Mouse (Mus musculus) ES-E14 (cell line): ENCODE data around the gene Lrrc1. TPM values are rescaled to one million over a fixed set of nuclear protein-coding genes. Genes with fewer than 3 reads are reported as not detected.

Experiments
- DNase-seq: peaks from one replicate; pipeline ENCODE4 v3.0.0-alpha.2; 2013; ENCODE audit warnings: low read depth, low spot score
- H3K27ac ChIP-seq: 2 replicates; pipeline ENCODE4 v1.5.1; 2012; ENCODE audit warnings: low read depth, mild to moderate bottlenecking, low read length, moderate library complexity, mixed read lengths; ENCODE audit not compliant: poor library complexity, insufficient read depth, severe bottlenecking
- H3K36me3 ChIP-seq: 2 replicates; pipeline ENCODE4 v1.6.1; 2012; ENCODE audit warnings: mild to moderate bottlenecking, low read length, moderate library complexity, mixed read lengths; ENCODE audit not compliant: control insufficient read depth, poor library complexity, insufficient read depth, severe bottlenecking
- H3K4me1 ChIP-seq, 2 experiments: fragments of 150-350 bp in 1 of 2; sonication (generic) in 1 of 2; 2 replicates each; pipeline ENCODE4 v1.6.1; 2012; ENCODE audit warnings: low read length in 2 of 2, mild to moderate bottlenecking in 1 of 2, mixed read lengths in 1 of 2; ENCODE audit not compliant: control insufficient read depth in 2 of 2, insufficient read depth in 2 of 2, poor library complexity in 1 of 2
- H3K4me3 ChIP-seq, 2 experiments: fragments of 150-350 bp in 1 of 2; sonication (generic) in 1 of 2; 2 replicates each; pipeline ENCODE4 v1.5.1; 2012; ENCODE audit warnings: low read length in 2 of 2, low read depth in 1 of 2, mild to moderate bottlenecking in 1 of 2, mixed read lengths in 1 of 2; ENCODE audit not compliant: insufficient read depth in 1 of 2, poor library complexity in 1 of 2, severe bottlenecking in 1 of 2
- H3K9ac ChIP-seq: 2 replicates; pipeline ENCODE4 v1.6.1; 2012; ENCODE audit warnings: low read depth, mild to moderate bottlenecking, low read length, mixed read lengths; ENCODE audit not compliant: poor library complexity, insufficient read depth, severe bottlenecking
- H3K9me3 ChIP-seq: fragments of 150-350 bp; sonication (generic); 2 replicates; pipeline ENCODE4 v1.6.1; 2012; ENCODE audit warnings: low read depth, mild to moderate bottlenecking, low read length; ENCODE audit not compliant: control insufficient read depth, insufficient read depth
- CHD2 ChIP-seq: IDR thresholded peaks from 2 replicates; pipeline ENCODE4 v1.6.1; 2014; ENCODE audit warnings: mild to moderate bottlenecking, low read depth, low read length, inconsistent platforms
- HCFC1 ChIP-seq: IDR thresholded peaks from 2 replicates; pipeline ENCODE4 v1.6.1; 2012; ENCODE audit warnings: low read length, inconsistent platforms, borderline replicate concordance; ENCODE audit not compliant: insufficient read depth
- MAFK ChIP-seq: IDR thresholded peaks from 2 replicates; pipeline ENCODE4 v1.6.1; 2014; ENCODE audit warnings: mild to moderate bottlenecking, low read depth, low read length, inconsistent platforms; ENCODE audit not compliant: insufficient read depth
- ZC3H11A ChIP-seq: IDR thresholded peaks from 2 replicates; pipeline ENCODE4 v1.6.1; 2012; ENCODE audit warnings: low read depth, mild to moderate bottlenecking, inconsistent platforms, low read length, borderline replicate concordance
- ZNF384 ChIP-seq: IDR thresholded peaks from 2 replicates; pipeline ENCODE4 v1.6.1; 2012; ENCODE audit warnings: low read depth, low read length, inconsistent platforms
- in situ Hi-C, 2 experiments: fragments of 600-800 bp; cut with MboI; formaldehyde crosslinking; loops; one replicate each; pipeline ENCODE4 v1.15.1; 2025; ENCODE audit warnings: low sequenced_read_pairs in 2 of 2, inconsistent platforms in 1 of 2; ENCODE audit not compliant: unreplicated experiment in 2 of 2
- total RNA-seq: library from RNA; depleted of rRNA; stranded (reverse); fragments of 300-350 nt; gene quantifications from 2 replicates; pipeline ENCODE4 v1.2.3, GENCODE M21; 2012

The Lrrc1 gene
- total RNA-seq, 1 experiment: 7.7 TPM

DNA sequence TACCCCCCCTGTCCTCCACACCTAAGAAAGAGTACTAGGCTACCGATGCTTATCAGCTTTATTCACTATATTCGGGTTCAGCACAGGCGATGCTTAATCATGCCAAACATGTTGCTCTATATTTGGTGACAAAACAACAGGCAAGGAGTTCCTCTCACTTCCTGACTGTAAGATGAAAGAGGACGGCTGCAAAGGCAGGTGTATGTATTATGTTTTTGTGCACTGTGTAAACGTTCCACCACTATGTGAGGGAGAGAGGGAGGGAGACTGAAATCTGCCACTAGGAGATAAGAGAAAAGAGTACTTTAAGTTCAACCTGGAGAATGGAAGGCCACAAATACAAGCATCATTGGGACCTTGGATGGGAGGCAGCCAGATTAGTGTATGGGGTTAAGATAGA is 77.7 kb downstream of the Lrrc1 start:
- Histone ChIP-seq H3K27ac (no peak overlapping the region), H3K4me3 (no peak overlapping the region), H3K4me1 (peaks cover 0 to 7% of the 10 kb centered on the region in 2 experiments; a peak in 2 of 4 replicates), H3K9ac (no peak overlapping the region), H3K9me3 (no peaks in the 10 kb centered on the region), H3K36me3 (peaks cover 8% of the 10 kb centered on the region; the same call in 1 of the 2 replicates)
- DNase-seq: no peak
- in situ Hi-C loops: no loop called here
- no peak for TF ChIP-seq MAFK
- no peak for TF ChIP-seq ZC3H11A
- no peak for TF ChIP-seq CHD2
- TF ChIP-seq ZNF384: no peak

DNA sequence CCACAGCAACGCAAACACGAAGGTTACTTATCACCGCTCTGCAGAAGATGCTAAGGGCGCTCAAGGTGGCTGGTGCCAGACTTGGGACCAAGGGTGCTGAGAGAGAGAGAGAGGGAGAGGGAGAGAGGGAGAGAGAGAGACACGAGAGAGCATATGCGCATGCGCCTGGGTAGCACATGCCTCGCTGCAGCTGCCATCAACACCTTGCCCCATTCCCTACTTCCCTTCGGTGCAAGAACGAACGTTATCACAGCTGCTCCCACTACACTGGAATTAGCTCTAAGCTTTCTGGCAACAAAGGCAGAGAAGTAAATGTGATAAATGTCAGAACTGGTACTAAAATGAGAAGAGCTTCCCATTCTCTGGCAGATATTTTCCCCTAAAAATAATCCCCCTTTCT is 79.3 kb downstream of the Lrrc1 start:
- no peaks in the 10 kb centered on the region for H3K9me3 ChIP-seq
- H3K9ac ChIP-seq: no peak overlapping the region
- DNase-seq: no peak
- no peak overlapping the region for H3K4me3 ChIP-seq
- H3K27ac ChIP-seq: no peak overlapping the region
- H3K4me1 ChIP-seq: peaks cover 0 to 6% of the 10 kb centered on the region in 2 experiments; a peak in 2 of 4 replicates
- peaks cover 8% of the 10 kb centered on the region; the same call in 1 of the 2 replicates for H3K36me3 ChIP-seq
- in situ Hi-C loops: no loop called here
- no peak for TF ChIP-seq MAFK
- TF ChIP-seq ZC3H11A: no peak
- no peak for TF ChIP-seq CHD2
- no peak for TF ChIP-seq ZNF384
- TF ChIP-seq HCFC1: no peak

DNA sequence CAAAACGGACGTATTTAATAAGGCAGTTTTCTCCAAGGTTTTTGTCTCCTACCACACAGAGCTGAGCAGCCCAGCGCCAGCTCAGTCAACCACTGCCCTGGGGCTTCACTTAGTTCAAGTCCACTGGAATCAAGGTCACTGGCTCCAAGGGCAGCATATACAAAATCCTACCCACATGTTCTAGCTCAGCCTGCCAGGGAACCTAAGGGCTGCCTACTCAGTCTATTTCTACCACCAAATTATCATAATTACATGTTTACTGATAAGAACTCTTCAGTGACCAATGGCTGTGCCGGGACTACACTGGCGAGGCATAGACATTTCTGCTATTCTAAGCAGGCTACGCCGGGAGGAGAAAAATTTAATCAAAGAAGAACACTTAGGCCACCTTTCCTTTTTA is 80.8 kb downstream of the Lrrc1 start:
- Histone ChIP-seq H3K36me3 (peaks cover 8% of the 10 kb centered on the region; the same call in 1 of the 2 replicates), H3K4me3 (no peak overlapping the region), H3K4me1 (peaks cover 0 to 3% of the 10 kb centered on the region in 2 experiments; a peak in 2 of 4 replicates), H3K9me3 (no peaks in the 10 kb centered on the region), H3K27ac (no peak overlapping the region), H3K9ac (no peak overlapping the region)
- in situ Hi-C loops: no loop called here
- no peak for DNase-seq
- no peak for TF ChIP-seq HCFC1
- TF ChIP-seq ZC3H11A: no peak

GRCm38 (mm10) chr9:77463195-77463594 is 81.5 kb downstream of the Lrrc1 start:
- TF ChIP-seq ZNF384 (no peak), ZC3H11A (no peak), MAFK (no peak), HCFC1 (no peak), CHD2 (no peak)

DNA sequence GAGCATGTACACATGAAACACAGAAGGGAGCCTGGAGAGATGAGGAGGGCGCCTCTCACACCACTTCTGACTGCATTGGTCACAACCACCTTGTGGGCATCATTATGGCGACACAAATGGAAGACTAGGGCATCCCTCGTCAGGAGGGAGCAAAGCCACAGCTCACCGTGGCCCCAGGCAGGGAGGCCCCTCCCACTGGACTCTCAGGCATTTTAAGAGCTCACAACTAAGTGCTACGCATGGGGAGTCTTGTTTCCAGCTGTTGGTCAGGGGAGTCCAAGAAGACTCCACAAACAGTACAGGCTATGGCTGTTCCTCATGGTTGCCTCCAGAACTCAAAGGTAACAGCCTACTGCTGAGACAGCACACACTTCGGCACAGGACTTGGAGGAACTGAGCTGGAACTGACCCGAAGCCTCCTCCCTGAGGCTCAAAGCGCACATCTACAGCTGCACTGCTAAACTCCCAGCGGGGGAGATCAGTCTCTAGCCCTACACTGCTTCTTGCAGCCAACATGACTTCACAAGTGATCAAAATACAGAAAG is 83.2 kb downstream of the Lrrc1 start:
- no peak for DNase-seq
- Histone ChIP-seq H3K9ac (no peak overlapping the region), H3K9me3 (no peaks in the 10 kb centered on the region), H3K36me3 (peaks cover 4% of the 10 kb centered on the region; the same call in 1 of the 2 replicates), H3K27ac (no peak overlapping the region), H3K4me3 (no peak overlapping the region), H3K4me1 (peaks cover 0 to 3% of the 10 kb centered on the region in 2 experiments; a peak in 2 of 4 replicates)
- in situ Hi-C loops: no loop called here
- TF ChIP-seq MAFK (no peak), ZNF384 (no peak), HCFC1 (no peak), ZC3H11A (no peak), CHD2 (no peak)

More at GRCm38 (mm10) chr9:77463195-77463594, 81.5 kb downstream of the Lrrc1 start:
- Histone ChIP-seq H3K4me3 (no peak overlapping the region), H3K36me3 (peaks cover 3% of the 10 kb centered on the region; the same call in 1 of the 2 replicates), H3K27ac (no peak overlapping the region), H3K9ac (no peak overlapping the region), H3K9me3 (no peaks in the 10 kb centered on the region), H3K4me1 (peaks cover 0 to 3% of the 10 kb centered on the region in 2 experiments; a peak in 2 of 4 replicates)
- in situ Hi-C loops: no loop called here
- no peak for DNase-seq
